Comparison of ENCODE assay signal across 7 mouse cellular contexts in genomic region chr9:62838506-62839171, GRCm38 (mm10). TPM values are rescaled to one million over a fixed set of nuclear protein-coding genes. Genes with fewer than 3 reads are reported as not detected.
DNase-seq lines count a peak whose midpoint lies in the region; ATAC-seq and TF ChIP-seq lines count a peak whose summit lies in the region.

Gene Cln6 (plus strand): TSS chr9:62838785.

- H3K36me3 ChIP-seq in hindbrain, embryonic 16.5 days (ENCODE audit: control insufficient read depth, insufficient read depth, low read length) = no peaks in the 10 kb centered on the region

- peak within 1 kb of the TSS; percentile 91 for H3K27ac ChIP-seq in gastrocnemius, adult 2 months
- H3K27ac ChIP-seq in hindbrain, embryonic 16.5 days (ENCODE audit: low read depth, low read length) = peak within 1 kb of the TSS; percentile 59

- no peak for TF ChIP-seq CTCF in gastrocnemius, adult 2 months (IDR thresholded peaks at IDR 0.05)

- peak within 1 kb of the TSS; percentile 66 for H3K9ac ChIP-seq in hindbrain, embryonic 16.5 days (ENCODE audit: low read depth, low read length)

- H3K4me2 ChIP-seq in hindbrain, embryonic 16.5 days (ENCODE audit: low read length) = peak within 1 kb of the TSS; percentile 82

- H3K4me1 ChIP-seq in hindbrain, embryonic 16.5 days (ENCODE audit: control insufficient read depth, insufficient read depth, low read depth, low read length) = peaks cover 11% of the 10 kb centered on the region

- peak; percentile 95 for ATAC-seq in activated CD4-positive, CD25-positive, alpha-beta regulatory T cell, adult 4 months
- ATAC-seq in hindbrain, embryonic 16.5 days = peak; percentile 87
- peak; percentile 84 for ATAC-seq in megakaryocyte, adult 5-6 weeks (ENCODE audit: poor library complexity, severe bottlenecking)

- DNase-seq in cerebellum, postnatal 25 days = peak; percentile 82 to 85
- peak; percentile 83 for DNase-seq in gastrocnemius, adult 2 months
- DNase-seq in left cerebral cortex, adult 8-10 months (ENCODE audit: low spot score in 2 of 2) = peak; percentile 54 to 65
- peak; percentile 52 for DNase-seq in right cerebral cortex, postnatal 36 days (ENCODE audit: low spot score in 2 of 2)

- no peaks in the 10 kb centered on the region for H3K27me3 ChIP-seq in hindbrain, embryonic 16.5 days (replicated peaks; ENCODE audit: control insufficient read depth, insufficient read depth, low read length)

- peak within 1 kb of the TSS; percentile 95 for H3K4me3 ChIP-seq in gastrocnemius, adult 2 months
- peak within 1 kb of the TSS; percentile 47 for H3K4me3 ChIP-seq in hindbrain, embryonic 16.5 days (ENCODE audit: low read length)

- WGBS in hindbrain, embryonic 16.5 days = under 1% methylated on average over 39 of the region's 48 CpGs

- intact Hi-C loops in gastrocnemius, adult 2 months (cut with DNase I) = no loop called here

- no peaks in the 10 kb centered on the region for H3K9me3 ChIP-seq in hindbrain, embryonic 16.5 days (ENCODE audit: control insufficient read depth, low read length)

RNA-seq across cellular contexts. Expression of gene Cln6, which starts in this region (rescaled TPM):
- 10 to 100 TPM in 1 of 2 experiments, 1 to 10 TPM in 1; 7.8 to 10.3 TPM for polyA plus RNA-seq in activated CD4-positive, CD25-positive, alpha-beta regulatory T cell, adult 4 months (2017; shearing (Covaris generic))
- 10 to 100 TPM; 17.5 to 20.7 TPM for total RNA-seq in gastrocnemius, adult 2 months (2021)
- polyA plus RNA-seq in hindbrain, embryonic 16.5 days (2015; fragmentation: Nextera tagmentation; extraction: Ambion mirVana) = 6.7 and 6.9 TPM in 2 replicates
- 10 to 100 TPM; 14.2 to 20.1 (median 15.6) TPM for total RNA-seq in left cerebral cortex, adult 8-10 months (2022)
- 38.1 and 51.5 TPM in 2 replicates for total RNA-seq in megakaryocyte, adult 5-6 weeks (2015)
- total RNA-seq in megakaryocyte, adult 5-6 weeks (2017) = 24.7 and 27.3 TPM in 2 replicates

Comparison
In these comparisons a context has a peak if more than half of its experiments do, and no peak if none do; other contexts are left out.
1. Peak in every context shown above with its lines: DNase-seq, ATAC-seq, H3K4me3 ChIP-seq and H3K27ac ChIP-seq.